Mouse (Mus musculus): ENCODE results near the gene Prnp. TPM values are rescaled to one million over a fixed set of nuclear protein-coding genes. Genes with fewer than 3 reads are reported as not detected.
A peak's percentile ranks its signal among the peaks of the same experiment; 100 is the strongest.

The Prnp gene
- total and polyA plus RNA-seq, 3 experiments = 18.3 to 24.0 TPM; not detected in 1

DNA sequence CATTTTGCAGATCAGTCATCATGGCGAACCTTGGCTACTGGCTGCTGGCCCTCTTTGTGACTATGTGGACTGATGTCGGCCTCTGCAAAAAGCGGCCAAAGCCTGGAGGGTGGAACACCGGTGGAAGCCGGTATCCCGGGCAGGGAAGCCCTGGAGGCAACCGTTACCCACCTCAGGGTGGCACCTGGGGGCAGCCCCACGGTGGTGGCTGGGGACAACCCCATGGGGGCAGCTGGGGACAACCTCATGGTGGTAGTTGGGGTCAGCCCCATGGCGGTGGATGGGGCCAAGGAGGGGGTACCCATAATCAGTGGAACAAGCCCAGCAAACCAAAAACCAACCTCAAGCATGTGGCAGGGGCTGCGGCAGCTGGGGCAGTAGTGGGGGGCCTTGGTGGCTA lies 26.7 kb downstream of the Prnp start:
- H3K9me3 ChIP-seq (replicated peaks; ENCODE audit: insufficient read depth, low read length) = no peaks in the 10 kb centered on the region
- no peak overlapping the region for H3K4me3 ChIP-seq (ENCODE audit: control insufficient read depth in 1 of 2, insufficient read depth in 1 of 2, low read depth in 2 of 2, low read length in 2 of 2)
- peaks cover 0 to 8% of the 10 kb centered on the region in 2 experiments; a peak in 2 of 4 replicates for H3K4me1 ChIP-seq (ENCODE audit: control insufficient read depth in 1 of 2, insufficient read depth in 2 of 2, low read length in 2 of 2)
- peaks cover 0 to 5% of the 10 kb centered on the region in 2 experiments; a peak in 1 of 4 replicates for H3K36me3 ChIP-seq (ENCODE audit: control insufficient read depth in 1 of 2, insufficient read depth in 2 of 2, low read length in 2 of 2)
- H3K27me3 ChIP-seq (ENCODE audit: control insufficient read depth in 1 of 2, insufficient read depth in 2 of 2, low read length in 2 of 2) = no peaks in the 10 kb centered on the region
- no peak for DNase-seq (ENCODE audit: low read depth, low spot score)
- H3K27ac ChIP-seq (ENCODE audit: control insufficient read depth, low read depth, low read length) = no peak overlapping the region
- no peak for TF ChIP-seq ZKSCAN1 (IDR thresholded peaks at IDR 0.05; ENCODE audit: low read depth, low read length)
- no peak for TF ChIP-seq MAZ (IDR thresholded peaks at IDR 0.05; ENCODE audit: low read depth, low read length)
- H3K79me2 ChIP-seq (ENCODE audit: control insufficient read depth, insufficient read depth, low read length, poor library complexity) = no peaks in the 10 kb centered on the region
- no peak overlapping the region for H3K9ac ChIP-seq (ENCODE audit: control insufficient read depth, low read depth, low read length, poor library complexity, severe bottlenecking)

DNA sequence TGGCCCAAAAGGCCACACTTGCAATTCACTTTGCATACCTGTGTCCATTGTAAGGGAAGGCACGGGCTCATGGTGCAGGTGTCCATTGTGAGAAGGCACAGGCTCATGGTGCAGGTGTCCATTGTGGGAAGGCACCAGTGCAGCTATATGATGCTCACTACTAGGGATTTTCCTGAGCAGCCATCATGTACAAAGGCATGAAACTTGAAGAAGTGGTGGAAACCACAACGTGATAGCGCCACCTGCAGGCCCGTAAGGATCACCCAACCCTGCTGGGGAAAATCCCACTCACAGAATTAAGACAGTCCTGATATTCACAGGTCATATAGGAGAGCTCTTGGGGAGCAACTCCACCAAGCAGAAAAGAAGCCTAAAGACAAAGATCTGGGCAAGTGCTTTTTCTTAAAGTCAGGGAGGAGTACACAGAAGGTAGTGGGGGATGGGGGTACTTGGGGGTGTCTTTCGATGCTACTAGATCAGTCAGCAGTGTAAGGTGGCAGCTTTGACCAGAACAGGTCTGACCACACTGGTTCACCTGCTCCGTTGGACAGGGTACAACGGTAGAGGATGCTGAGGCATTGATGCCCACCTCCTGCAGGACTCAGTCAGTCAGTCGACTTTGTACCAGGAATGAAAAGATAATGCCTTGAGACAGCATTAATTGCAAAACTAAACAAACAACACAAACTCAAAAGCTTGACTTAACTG lies 29.8 kb downstream of the Prnp start:
- Histone ChIP-seq H3K27me3 (ENCODE audit: control insufficient read depth in 1 of 2, insufficient read depth in 2 of 2, low read length in 2 of 2) (no peaks in the 10 kb centered on the region), H3K36me3 (ENCODE audit: control insufficient read depth in 1 of 2, insufficient read depth in 2 of 2, low read length in 2 of 2) (peaks cover 0 to 5% of the 10 kb centered on the region in 2 experiments; a peak in 1 of 4 replicates), H3K27ac (ENCODE audit: control insufficient read depth, low read depth, low read length) (no peak overlapping the region), H3K9ac (ENCODE audit: control insufficient read depth, low read depth, low read length, poor library complexity, severe bottlenecking) (no peak overlapping the region), H3K9me3 (replicated peaks; ENCODE audit: insufficient read depth, low read length) (no peaks in the 10 kb centered on the region), H3K79me2 (ENCODE audit: control insufficient read depth, insufficient read depth, low read length, poor library complexity) (no peaks in the 10 kb centered on the region), H3K4me3 (ENCODE audit: control insufficient read depth in 1 of 2, insufficient read depth in 1 of 2, low read depth in 2 of 2, low read length in 2 of 2) (no peak overlapping the region), H3K4me1 (ENCODE audit: control insufficient read depth in 1 of 2, insufficient read depth in 2 of 2, low read length in 2 of 2) (peaks cover 0 to 8% of the 10 kb centered on the region in 2 experiments; a peak in 2 of 4 replicates)
- no peak for TF ChIP-seq RCOR1 (IDR thresholded peaks at IDR 0.05; ENCODE audit: low read depth, low read length)
- TF ChIP-seq USF1 (IDR thresholded peaks at IDR 0.05; ENCODE audit: low read depth, low read length) = no peak
- TF ChIP-seq ZKSCAN1 (IDR thresholded peaks at IDR 0.05; ENCODE audit: low read depth, low read length) = no peak
- 0 out of 2 replicates have a peak, but pooled peaks have one; percentile 5 for TF ChIP-seq POLR2AphosphoS2 (IDR thresholded peaks at IDR 0.05; ENCODE audit: low read length)
- TF ChIP-seq POLR2A (IDR thresholded peaks at IDR 0.05; ENCODE audit: control insufficient read depth in 1 of 2, insufficient read depth in 1 of 2, low read depth in 1 of 2, low read length in 2 of 2, poor library complexity in 1 of 2) = no peak
- TF ChIP-seq ZC3H11A (IDR thresholded peaks at IDR 0.05; ENCODE audit: low read depth, low read length) = peak; percentile 84
- no peak for TF ChIP-seq TCF12 (IDR thresholded peaks at IDR 0.05; ENCODE audit: low read depth, low read length)
- no peak for TF ChIP-seq ZNF384 (IDR thresholded peaks at IDR 0.05; ENCODE audit: low read depth, low read length)
- TF ChIP-seq MAX (IDR thresholded peaks at IDR 0.05; ENCODE audit: low read length) = no peak
- TF ChIP-seq BHLHE40 (IDR thresholded peaks at IDR 0.05; ENCODE audit: borderline replicate concordance, low read depth, low read length) = no peak
- peak; percentile 93 for TF ChIP-seq SMC3 (IDR thresholded peaks at IDR 0.05; ENCODE audit: low read depth, low read length)
- TF ChIP-seq CTCF (IDR thresholded peaks at IDR 0.05 in 2 of 3, conservative IDR thresholded peaks at IDR 0.05 in 1 of 3; ENCODE audit: control insufficient read depth in 1 of 3, insufficient read depth in 1 of 3, low read depth in 2 of 3, low read length in 3 of 3, poor library complexity in 1 of 3, severe bottlenecking in 1 of 3) = peak; percentile 78 to 95 (median 85)
- TF ChIP-seq RAD21 (IDR thresholded peaks at IDR 0.05; ENCODE audit: low read depth, low read length) = peak; percentile 85
- TF ChIP-seq NELFE (IDR thresholded peaks at IDR 0.05; ENCODE audit: low read depth, low read length) = no peak
- no peak for TF ChIP-seq ZMIZ1 (IDR thresholded peaks at IDR 0.05; ENCODE audit: low read depth, low read length)
- TF ChIP-seq ELF1 (IDR thresholded peaks at IDR 0.05; ENCODE audit: low read depth, low read length) = no peak
- TF ChIP-seq SIN3A (IDR thresholded peaks at IDR 0.05; ENCODE audit: low read length) = 0 out of 2 replicates have a peak, but pooled peaks have one; percentile 22
- peak; percentile 76 for DNase-seq (ENCODE audit: low read depth, low spot score)
